ENCODE assay signal across 9 mouse cellular contexts in genomic region chr12:33193408-33193901, GRCm38 (mm10). TPM values are rescaled to one million over a fixed set of nuclear protein-coding genes. Genes with fewer than 3 reads are reported as not detected.
DNase-seq lines count a peak whose midpoint lies in the region; ATAC-seq and TF ChIP-seq lines count a peak whose summit lies in the region.
"Had no signal": no experiment of that assay in that cellular context is flagged by ENCODE, and none has a peak within 500 bp of the region (broad histone marks: within the 10 kb centered on the region; RNA-seq: fewer than 3 reads in every experiment).

No protein-coding gene starts in this region.

- TF ChIP-seq CTCF in CH12.LX (conservative IDR thresholded peaks at IDR 0.05 in 1 of 2, IDR thresholded peaks at IDR 0.05 in 1 of 2; ENCODE audit: low read depth in 2 of 2, low read length in 2 of 2) = no peak

- in situ Hi-C loops in CH12.LX (cut with MboI; ENCODE audit: low pct_ligation_motif_present, low pct_unique_long_range_greater_than_20kb, low sequenced_read_pairs) = no loop called here

- H3K9ac ChIP-seq in CH12.LX (ENCODE audit: insufficient read depth, low read depth) = no peak overlapping the region

- peak; percentile 75 for DNase-seq in 3134 (ENCODE audit: extremely low read depth, insufficient read length, low spot score)
- DNase-seq in CH12.LX (ENCODE audit: extremely low read depth) = no peak
- peak; percentile 23 to 46 for DNase-seq in heart, adult 9 months (ENCODE audit: low spot score in 2 of 2)
- DNase-seq in kidney, postnatal 14 days = peak; percentile 44
- DNase-seq in layer of hippocampus, adult 11-12 months (ENCODE audit: low spot score) = no peak
- no peak for DNase-seq in thymus, adult 18-20 months
- DNase-seq in spleen, adult 18-20 months = no peak

- H3K79me2 ChIP-seq in CH12.LX (replicated peaks; ENCODE audit: control insufficient read depth, extremely low read depth, insufficient read depth, poor library complexity, severe bottlenecking) = peaks cover 44% of the 10 kb centered on the region

- TF ChIP-seq RAD21 in CH12.LX (IDR thresholded peaks at IDR 0.05; ENCODE audit: low read depth, low read length) = no peak

- dilution Hi-C loops in CH12.LX (cut with MboI; ENCODE audit: extremely low pct_ligation_motif_present, extremely low pct_unique_long_range_greater_than_20kb, low sequenced_read_pairs) = no loop called here

- no peak overlapping the region for H3K4me3 ChIP-seq in CH12.LX (replicated peaks in 1 of 3; ENCODE audit: low read depth in 2 of 3, low read length in 2 of 3, poor library complexity in 1 of 3)
- H3K4me3 ChIP-seq: myocyte had no signal

- H3K9me3 ChIP-seq in CH12.LX (replicated peaks; ENCODE audit: low read length) = peaks cover 3% of the 10 kb centered on the region

- peaks cover 4 to 40% of the 10 kb centered on the region in 2 experiments; a peak in 3 of 4 replicates for H3K4me1 ChIP-seq in CH12.LX (ENCODE audit: control insufficient read depth in 1 of 2, insufficient read depth in 2 of 2)

- H3K36me3 ChIP-seq in CH12.LX (replicated peaks in 1 of 2; ENCODE audit: control insufficient read depth in 1 of 2, insufficient read depth in 1 of 2, low read length in 1 of 2) = peaks cover 2 to 76% of the 10 kb centered on the region in 2 experiments

- no peak for ATAC-seq in erythroblast, adult 5-6 weeks (replicated peaks; ENCODE audit: low FRiP score, poor library complexity, severe bottlenecking)

- no peak overlapping the region for H3K27ac ChIP-seq in CH12.LX (ENCODE audit: insufficient read depth, low read depth)

- H3K27me3 ChIP-seq in CH12.LX (replicated peaks) = no peaks in the 10 kb centered on the region

- TF ChIP-seq POLR2A in CH12.LX (IDR thresholded peaks at IDR 0.05; ENCODE audit: low read depth, low read length) = no peak

- TF ChIP-seq EP300 in CH12.LX (IDR thresholded peaks at IDR 0.05; ENCODE audit: low read length) = no peak

- no peak overlapping the region for H3K4me2 ChIP-seq in CH12.LX (ENCODE audit: insufficient read depth, low read depth, poor library complexity, severe bottlenecking)

TF ChIP-seq in CH12.LX, 34 proteins besides CTCF, POLR2A, EP300 and RAD21:
- TF ChIP-seq SIN3A (IDR thresholded peaks at IDR 0.05; ENCODE audit: low read length) = no peak
- no peak for TF ChIP-seq IRF4 (IDR thresholded peaks at IDR 0.05; ENCODE audit: low read depth, low read length)
- no peak for TF ChIP-seq CHD1 (IDR thresholded peaks at IDR 0.05; ENCODE audit: low read depth, low read length)
- no peak for TF ChIP-seq ZC3H11A (IDR thresholded peaks at IDR 0.05; ENCODE audit: low read depth, low read length)
- no peak for TF ChIP-seq MAZ (IDR thresholded peaks at IDR 0.05; ENCODE audit: low read depth, low read length)
- peak; percentile 79 for TF ChIP-seq MXI1 (IDR thresholded peaks at IDR 0.05; ENCODE audit: low read depth, low read length)
- TF ChIP-seq RCOR1 (conservative IDR thresholded peaks at IDR 0.05; ENCODE audit: low read depth, low read length) = no peak
- no peak for TF ChIP-seq JUND (conservative IDR thresholded peaks at IDR 0.05; ENCODE audit: low read depth, low read length)

RNA-seq across cellular contexts. Expression of gene Atxn7l1, which starts 46.0 kb away (rescaled TPM):
- total RNA-seq in CH12.LX (2012; rRNA removed) (8.6 and 9.7 TPM in 2 replicates), CH12.LX (2014; rRNA removed) (8.2 and 9.0 TPM in 2 replicates)
- 51.3 and 55.7 TPM in 2 replicates for polyA plus RNA-seq in CH12.LX (2012; ENCODE audit: insufficient read length, low read depth)
- total RNA-seq in erythroblast, adult 5-6 weeks (2015; ENCODE audit: low replicate concordance) = 179 and 188 TPM in 2 replicates
- 105 and 131 TPM in 2 replicates for total RNA-seq in erythroblast, adult 5-6 weeks (2017; ENCODE audit: low replicate concordance)

Comparison
In these comparisons a context has a peak if more than half of its experiments do, and no peak if none do; other contexts are left out.
1. DNase-seq: peak in 3134 (single experiment), heart, adult 9 months (2 of 2) and kidney, postnatal 14 days (single experiment); none in CH12.LX (single experiment), layer of hippocampus, adult 11-12 months (single experiment), thymus, adult 18-20 months (0 of 2) and spleen, adult 18-20 months (0 of 2).
2. RNA of gene Atxn7l1, which starts 46.0 kb away (total RNA-seq): 105 to 188 TPM in erythroblast, adult 5-6 weeks; 8.2 to 9.7 TPM in CH12.LX; every median in the first group is over 4 times any median in the second.